Mouse (Mus musculus): ENCODE results near the gene Nectin1. TPM values are rescaled to one million over a fixed set of nuclear protein-coding genes. Genes with fewer than 3 reads are reported as not detected.

The Nectin1 gene
- polyA plus RNA-seq, 1 experiment: 13.8 TPM

GRCm38 (mm10) chr9:43807565-43807964 lies 63.8 kb downstream of the Nectin1 start:
- DNase-seq (ENCODE audit: low spot score): no peak

- DNase-seq (ENCODE audit: low spot score): no peak
Measured at GRCm38 (mm10) chr9:43808099-43808498, 64.3 kb downstream of the Nectin1 start.

GRCm38 (mm10) chr9:43808546-43808945 lies 64.8 kb downstream of the Nectin1 start:
- no peak for DNase-seq (ENCODE audit: low spot score)

GRCm38 (mm10) chr9:43813156-43813555 lies 69.4 kb downstream of the Nectin1 start:
- DNase-seq (ENCODE audit: low spot score): no peak

- DNase-seq (ENCODE audit: low spot score): no peak
Measured at GRCm38 (mm10) chr9:43822206-43822605, 78.4 kb downstream of the Nectin1 start.

- DNase-seq (ENCODE audit: low spot score): no peak
Measured at GRCm38 (mm10) chr9:43825178-43825577, 81.4 kb downstream of the Nectin1 start.

- no peak for DNase-seq (ENCODE audit: low spot score)
Measured at GRCm38 (mm10) chr9:43826558-43827253, 82.9 kb downstream of the Nectin1 start.

GRCm38 (mm10) chr9:43827593-43827992 lies 83.8 kb downstream of the Nectin1 start:
- peak; percentile 59 for DNase-seq (ENCODE audit: low spot score)

GRCm38 (mm10) chr9:43828960-43829359 lies 85.2 kb downstream of the Nectin1 start:
- DNase-seq (ENCODE audit: low spot score): no peak

- no peak for DNase-seq (ENCODE audit: low spot score)
Measured at GRCm38 (mm10) chr9:43833232-43833631, 89.4 kb downstream of the Nectin1 start.

- no peak for DNase-seq (ENCODE audit: low spot score)
Measured at GRCm38 (mm10) chr9:43834283-43834682, 90.5 kb downstream of the Nectin1 start.

- DNase-seq (ENCODE audit: low spot score): no peak
Measured at GRCm38 (mm10) chr9:43838561-43838960, 94.8 kb downstream of the Nectin1 start.

- no peak for DNase-seq (ENCODE audit: low spot score)
Measured at GRCm38 (mm10) chr9:43842921-43843577, 99.3 kb downstream of the Nectin1 start.

GRCm38 (mm10) chr9:43843711-43844127 lies 99.9 kb downstream of the Nectin1 start:
- no peak for DNase-seq (ENCODE audit: low spot score)

- no peak for DNase-seq (ENCODE audit: low spot score)
Measured at GRCm38 (mm10) chr9:43845660-43846455, 102.1 kb downstream of the Nectin1 start.

- DNase-seq (ENCODE audit: low spot score): no peak
Measured at GRCm38 (mm10) chr9:43847861-43848260, 104.1 kb downstream of the Nectin1 start.

GRCm38 (mm10) chr9:43850281-43850680 lies 106.5 kb downstream of the Nectin1 start:
- DNase-seq (ENCODE audit: low spot score): no peak

GRCm38 (mm10) chr9:43851154-43851553 lies 107.4 kb downstream of the Nectin1 start:
- DNase-seq (ENCODE audit: low spot score): no peak

- no peak for DNase-seq (ENCODE audit: low spot score)
Measured at GRCm38 (mm10) chr9:43855887-43856286, 112.1 kb downstream of the Nectin1 start.
